Mouse (Mus musculus) hindbrain, embryonic 16.5 days (tissue): ENCODE results near the gene Bmp2k. TPM values are rescaled to one million over a fixed set of nuclear protein-coding genes. Genes with fewer than 3 reads are reported as not detected.

Experiments used
- ATAC-seq: fragments of 200-750 bp; cut with Nextera tagmentation; 2 replicates; pipeline ENCODE4 v1.8.0; 2017; ENCODE audit warnings: moderate TSS enrichment, moderate library complexity
- H3K27ac ChIP-seq: fragments of 300-500 bp; sonication (generic); 2 replicates; pipeline ENCODE4 v1.5.1; 2014; ENCODE audit warnings: low read depth, mild to moderate bottlenecking, control low read depth, low read length, moderate library complexity
- H3K27me3 ChIP-seq: fragments of 300-500 bp; sonication (generic); replicated peaks from 2 replicates; pipeline ENCODE4 v1.6.1; 2014; ENCODE audit warnings: low read length; ENCODE audit not compliant: control insufficient read depth, insufficient read depth
- H3K36me3 ChIP-seq: fragments of 300-500 bp; sonication (generic); 2 replicates; pipeline ENCODE4 v1.6.1; 2014; ENCODE audit warnings: mild to moderate bottlenecking, low read length, moderate library complexity, mixed read lengths; ENCODE audit not compliant: control insufficient read depth, insufficient read depth
- H3K4me1 ChIP-seq: fragments of 300-500 bp; sonication (generic); 2 replicates; pipeline ENCODE4 v1.6.1; 2014; ENCODE audit warnings: low read depth, low read length; ENCODE audit not compliant: control insufficient read depth, insufficient read depth
- H3K4me2 ChIP-seq: fragments of 300-500 bp; sonication (generic); 2 replicates; pipeline ENCODE4 v1.6.1; 2014; ENCODE audit warnings: mild to moderate bottlenecking, low read length, control low read depth, moderate library complexity
- H3K4me3 ChIP-seq: fragments of 300-500 bp; sonication (generic); 2 replicates; pipeline ENCODE4 v1.5.1; 2014; ENCODE audit warnings: mild to moderate bottlenecking, low read length, control low read depth, moderate library complexity
- H3K9ac ChIP-seq: fragments of 300-500 bp; sonication (generic); 2 replicates; pipeline ENCODE4 v1.6.1; 2014; ENCODE audit warnings: low read depth, mild to moderate bottlenecking, control low read depth, low read length, moderate library complexity
- H3K9me3 ChIP-seq: fragments of 300-500 bp; sonication (generic); 2 replicates; pipeline ENCODE4 v1.6.1; 2014; ENCODE audit warnings: mild to moderate bottlenecking, low read length, moderate library complexity; ENCODE audit not compliant: control insufficient read depth
- WGBS: fragments of 180-500 bp; shearing (Covaris S2); extraction: QIAGEN DNeasy Blood & Tissue Kit; methylation state at CpG from one replicate; pipeline ENCODE4 v1.1.7; 2014; 5-methylcytosine and 5-hydroxymethylcytosine counted together
- polyA plus RNA-seq: library from polyadenylated mRNA; unstranded; fragments of >200 nt; fragmentation: Nextera tagmentation; extraction: Ambion mirVana; gene quantifications from 2 replicates; pipeline ENCODE4 v1.2.1, GENCODE M21; 2015

The Bmp2k gene
- polyA plus RNA-seq, 1 experiment from 2014 or later = 7.8 TPM

DNA sequence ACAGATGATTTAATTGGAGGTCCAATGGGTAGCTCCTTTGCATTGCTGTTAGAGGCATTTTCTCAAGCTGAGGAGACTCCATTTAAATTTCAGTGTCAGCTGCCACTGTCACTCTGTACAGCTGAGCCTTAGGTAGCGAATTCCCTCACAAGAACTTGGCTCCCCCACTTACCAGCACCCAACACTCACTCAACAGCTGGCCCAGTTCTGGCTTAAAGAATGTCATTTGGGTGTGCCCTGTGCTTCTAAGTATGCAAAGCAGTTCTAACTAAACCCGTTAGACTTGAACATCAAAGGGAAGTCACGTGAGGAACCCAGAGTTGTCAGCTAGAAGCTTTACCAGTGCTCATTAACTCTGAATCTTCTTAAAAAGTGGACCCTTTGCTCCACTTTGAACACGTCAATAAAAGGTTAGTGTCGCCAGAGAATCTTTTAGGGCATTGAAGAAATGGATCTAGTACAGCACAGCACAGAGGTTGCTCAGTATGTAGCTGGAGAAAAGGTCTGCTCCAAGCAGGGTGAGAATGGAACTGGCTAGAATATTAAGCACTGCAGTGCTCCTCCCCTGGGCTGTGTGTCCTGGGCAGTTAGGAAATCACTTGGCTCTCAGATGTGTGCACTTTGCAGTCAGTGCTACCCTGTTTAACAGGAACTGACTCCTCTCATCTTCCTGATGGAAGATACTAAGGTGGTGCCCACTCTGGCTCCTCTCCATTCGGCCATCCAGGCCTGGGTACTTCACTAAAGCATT, 92.7 kb downstream of the Bmp2k start:
- no peak overlapping the region for H3K9ac ChIP-seq
- H3K27ac ChIP-seq = no peak overlapping the region
- WGBS = 74% methylated on average over 6 of the region's 6 CpGs
- ATAC-seq = no peak
- H3K4me3 ChIP-seq = no peak overlapping the region
- no peaks in the 10 kb centered on the region for H3K4me1 ChIP-seq
- no peaks in the 10 kb centered on the region for H3K9me3 ChIP-seq
- no peak overlapping the region for H3K4me2 ChIP-seq
- H3K27me3 ChIP-seq = no peaks in the 10 kb centered on the region
- peaks cover 13% of the 10 kb centered on the region for H3K36me3 ChIP-seq

DNA sequence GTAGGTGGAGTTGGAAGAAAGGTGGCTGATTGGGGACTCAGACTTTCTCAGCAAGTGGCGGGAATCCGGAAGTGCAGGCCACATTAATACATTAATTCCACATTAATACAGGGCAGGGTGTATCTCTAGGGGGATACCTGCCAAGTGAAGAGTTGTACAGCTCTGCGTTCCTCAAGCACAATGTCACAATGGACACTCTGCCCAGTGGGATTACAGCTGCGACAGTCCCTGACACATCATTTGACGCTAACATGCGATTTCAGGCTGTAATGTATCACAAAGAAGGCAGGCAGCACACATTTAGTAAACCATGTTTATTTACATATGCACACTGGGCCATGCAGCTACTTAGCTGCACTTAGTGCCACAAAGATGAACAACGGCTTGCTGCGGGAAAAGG, 95.5 kb downstream of the Bmp2k start:
- Histone ChIP-seq H3K27ac (no peak overlapping the region), H3K9me3 (no peaks in the 10 kb centered on the region), H3K4me3 (no peak overlapping the region), H3K9ac (no peak overlapping the region), H3K27me3 (no peaks in the 10 kb centered on the region), H3K4me1 (no peaks in the 10 kb centered on the region; the same call in 1 of the 2 replicates), H3K4me2 (no peak overlapping the region), H3K36me3 (peaks cover 2% of the 10 kb centered on the region)
- ATAC-seq = no peak
- 72% methylated on average over 8 of the region's 8 CpGs for WGBS

DNA sequence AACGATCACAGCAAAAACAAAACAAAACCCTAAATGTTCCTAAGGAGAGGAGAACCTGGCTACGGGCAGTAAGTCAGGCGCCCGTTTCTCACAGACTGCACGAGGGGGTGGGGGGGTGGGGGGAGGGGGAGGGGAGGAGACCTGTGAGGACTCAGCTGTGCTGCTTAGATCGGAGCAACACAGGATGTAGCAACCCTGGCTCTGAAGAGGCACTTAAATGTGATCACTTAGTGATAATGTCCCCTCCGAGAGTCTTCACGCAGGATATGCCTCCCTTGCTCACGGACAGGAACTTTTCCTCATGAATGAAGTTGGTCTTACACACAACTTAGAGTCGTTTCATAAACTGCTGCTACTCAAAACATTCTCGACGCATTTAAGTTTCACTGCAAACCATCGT, 97.8 kb downstream of the Bmp2k start:
- Histone ChIP-seq H3K27ac (no peak overlapping the region), H3K4me2 (no peak overlapping the region), H3K4me3 (no peak overlapping the region), H3K36me3 (peaks cover 11% of the 10 kb centered on the region), H3K9ac (no peak overlapping the region), H3K4me1 (no peaks in the 10 kb centered on the region; the same call in 1 of the 2 replicates), H3K9me3 (no peaks in the 10 kb centered on the region), H3K27me3 (no peaks in the 10 kb centered on the region)
- no peak for ATAC-seq
- WGBS = 60% methylated on average over 13 of the region's 13 CpGs

DNA sequence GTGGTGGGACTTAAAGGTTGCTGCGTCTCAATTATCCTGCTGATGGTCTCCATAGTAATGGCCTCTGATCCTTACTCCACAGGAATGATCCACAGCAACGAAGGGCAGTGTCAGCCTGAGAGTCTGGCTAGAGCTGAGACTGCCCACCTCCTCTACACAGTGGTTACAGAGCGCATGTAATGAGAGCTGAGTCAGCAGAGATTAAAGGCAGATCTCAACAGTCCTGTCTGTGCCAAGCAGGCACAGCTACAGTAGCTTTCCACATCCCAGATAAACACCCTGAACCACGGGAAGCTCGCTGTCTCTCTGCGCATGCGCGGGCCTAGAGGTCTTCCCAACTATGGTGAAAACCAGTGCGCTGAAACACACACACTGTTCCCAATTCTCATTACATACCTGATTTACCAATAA, 100.1 kb downstream of the Bmp2k start:
- Histone ChIP-seq H3K27me3 (no peaks in the 10 kb centered on the region), H3K4me2 (no peak overlapping the region), H3K9me3 (no peaks in the 10 kb centered on the region), H3K4me3 (no peak overlapping the region), H3K27ac (no peak overlapping the region), H3K36me3 (peaks cover 18% of the 10 kb centered on the region), H3K9ac (no peak overlapping the region), H3K4me1 (no peaks in the 10 kb centered on the region; the same call in 1 of the 2 replicates)
- 74% methylated on average over 9 of the region's 9 CpGs for WGBS
- ATAC-seq = peak; percentile 70

DNA sequence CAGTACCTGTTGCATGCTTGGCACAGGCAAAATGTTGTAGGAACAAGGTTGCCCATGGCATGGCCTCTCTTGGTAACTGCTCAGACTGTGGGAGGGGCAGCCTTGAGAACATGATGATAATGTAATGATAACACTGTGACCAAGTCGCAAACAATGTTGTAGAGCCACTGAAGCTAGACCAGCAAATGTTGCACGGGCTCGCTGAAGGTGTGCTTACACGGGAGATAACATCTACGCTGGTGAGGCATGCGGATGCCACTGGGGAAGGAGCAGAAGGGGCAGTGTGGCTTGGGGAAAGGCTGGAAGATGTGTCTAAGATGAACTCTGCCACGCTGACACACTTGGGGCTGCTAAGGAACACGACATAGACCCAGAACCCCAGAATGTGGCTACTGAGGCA, 102.5 kb downstream of the Bmp2k start:
- H3K4me3 ChIP-seq = no peak overlapping the region
- H3K27ac ChIP-seq = no peak overlapping the region
- WGBS = 94% methylated on average over 8 of the region's 8 CpGs
- no peaks in the 10 kb centered on the region for H3K9me3 ChIP-seq
- no peaks in the 10 kb centered on the region for H3K27me3 ChIP-seq
- H3K4me2 ChIP-seq = no peak overlapping the region
- no peak overlapping the region for H3K9ac ChIP-seq
- no peaks in the 10 kb centered on the region; the same call in 1 of the 2 replicates for H3K4me1 ChIP-seq
- no peak for ATAC-seq
- H3K36me3 ChIP-seq = peaks cover 20% of the 10 kb centered on the region

DNA sequence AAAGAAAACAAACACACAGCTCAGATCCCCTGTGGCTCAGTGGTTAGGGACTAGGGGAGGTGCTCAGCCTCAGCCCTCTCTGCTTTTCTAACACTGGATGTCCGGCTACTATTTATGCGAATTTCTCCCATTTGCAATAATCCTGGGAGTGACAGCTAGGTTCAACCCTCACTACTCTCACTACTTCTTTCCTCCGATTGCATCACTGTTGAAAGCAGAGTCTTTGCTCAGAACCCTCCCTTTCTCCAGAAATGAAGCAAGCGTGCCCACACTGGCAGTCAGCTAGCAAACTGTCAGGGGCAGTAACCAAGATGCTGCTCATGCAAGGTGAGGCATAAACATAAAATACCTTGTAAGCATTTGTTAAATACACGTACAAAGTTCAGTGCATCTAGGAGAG, 110.8 kb downstream of the Bmp2k start:
- H3K27ac ChIP-seq = no peak overlapping the region
- no peak overlapping the region for H3K9ac ChIP-seq
- no peak for ATAC-seq
- peaks cover 6% of the 10 kb centered on the region for H3K36me3 ChIP-seq
- H3K9me3 ChIP-seq = no peaks in the 10 kb centered on the region
- no peak overlapping the region for H3K4me2 ChIP-seq
- H3K4me3 ChIP-seq = no peak overlapping the region
- WGBS = 83% methylated on average over 5 of the region's 5 CpGs
- peaks cover 16% of the 10 kb centered on the region for H3K4me1 ChIP-seq
- no peaks in the 10 kb centered on the region for H3K27me3 ChIP-seq

DNA sequence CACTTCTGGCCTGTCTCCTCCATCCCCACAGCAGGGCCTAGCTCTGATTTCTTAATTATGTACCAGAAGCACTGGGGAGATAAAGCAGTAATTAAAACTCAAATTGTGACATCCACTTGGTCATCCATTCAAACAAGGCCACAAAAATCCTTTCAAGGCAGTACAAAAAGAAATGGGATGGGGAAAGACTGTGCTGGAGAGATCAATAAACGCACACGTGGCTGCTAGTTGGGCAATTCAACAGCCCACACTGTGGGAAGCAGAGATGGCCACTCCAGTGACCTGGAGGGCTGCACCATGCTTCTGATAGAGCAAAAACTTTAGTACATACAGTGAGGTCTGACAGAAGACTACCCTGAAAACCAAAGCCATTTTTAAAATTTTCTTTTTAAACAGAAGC, 112.6 kb downstream of the Bmp2k start:
- H3K9me3 ChIP-seq = no peaks in the 10 kb centered on the region
- no peak for ATAC-seq
- peaks cover 6% of the 10 kb centered on the region for H3K36me3 ChIP-seq
- no peak overlapping the region for H3K27ac ChIP-seq
- H3K4me1 ChIP-seq = peaks cover 16% of the 10 kb centered on the region
- H3K27me3 ChIP-seq = no peaks in the 10 kb centered on the region
- H3K4me2 ChIP-seq = peak overlapping the region; percentile 71
- H3K4me3 ChIP-seq = peak overlapping the region; percentile 77
- 38% methylated on average over 2 of the region's 2 CpGs for whole genome bisulfite sequencing
- peak overlapping the region; percentile 11; the same call in 1 of the 2 replicates for H3K9ac ChIP-seq

DNA sequence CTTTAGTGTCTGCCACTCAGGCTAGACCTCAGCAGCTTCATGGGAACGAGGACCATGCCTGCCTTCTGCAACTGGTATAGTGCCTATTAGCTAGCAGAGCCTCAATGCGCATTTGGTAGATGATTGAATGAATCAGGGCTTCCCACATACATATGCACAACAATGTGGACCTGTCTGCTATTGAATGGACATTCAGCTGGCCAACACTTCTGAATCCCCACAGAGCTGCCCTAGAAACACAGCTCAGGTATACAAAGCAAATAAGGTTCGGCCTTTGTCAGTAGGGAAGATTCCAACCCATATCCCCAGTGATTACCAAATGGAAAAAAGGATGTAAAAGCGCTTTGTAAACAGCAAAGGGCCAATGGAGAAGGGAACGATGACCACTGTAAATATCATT, 113.2 kb downstream of the Bmp2k start:
- no peak for ATAC-seq
- H3K27ac ChIP-seq = peak overlapping the region; percentile 74

DNA sequence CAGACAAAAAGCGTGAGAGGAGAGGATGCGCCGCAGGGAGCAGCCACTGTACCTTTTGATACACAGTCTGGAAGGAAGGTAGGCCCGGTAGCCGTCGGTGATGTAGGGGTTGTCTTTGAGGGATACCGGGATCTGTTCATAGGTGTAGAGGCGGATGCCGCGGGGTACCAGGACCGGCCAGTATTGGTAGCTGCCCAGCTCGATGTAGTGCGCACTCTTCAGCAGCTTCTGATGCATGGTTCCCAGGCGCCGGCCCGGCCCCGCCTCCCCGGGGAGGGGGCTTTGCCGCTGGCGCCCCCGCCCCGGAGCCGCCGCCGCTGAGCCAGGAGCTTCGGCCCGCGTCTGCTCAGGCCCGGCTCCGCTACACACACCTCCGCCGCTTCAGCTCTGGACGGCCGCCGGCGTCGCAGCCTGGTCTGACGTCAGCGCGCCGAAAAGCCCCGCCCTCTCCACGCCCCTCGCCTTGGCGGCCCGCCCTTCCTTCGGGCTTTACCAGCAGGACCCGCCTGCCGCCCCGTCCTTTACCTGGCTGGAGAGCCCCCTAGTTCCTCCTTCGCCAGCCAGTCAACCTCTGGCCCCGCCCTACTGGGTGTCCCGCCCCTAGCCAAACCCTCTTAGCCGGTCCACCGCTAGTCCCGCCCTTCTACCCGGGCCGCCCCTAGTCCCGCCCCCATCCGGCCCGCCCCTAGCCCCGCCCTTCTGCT, 113.9 kb downstream of the Bmp2k start, which contains the start of gene Paqr3:
TSS of gene Paqr3 (minus strand) at position 390 of the 704 bp plus-strand sequence.
- H3K9me3 ChIP-seq = no peaks in the 10 kb centered on the region
- no peaks in the 10 kb centered on the region for H3K36me3 ChIP-seq
- H3K9ac ChIP-seq = peak within 1 kb of the TSS; percentile 83
- peak within 1 kb of the TSS; percentile 71 for H3K4me2 ChIP-seq
- peak within 1 kb of the TSS; percentile 77 for H3K4me3 ChIP-seq
- WGBS = under 1% methylated on average over 61 of the region's 62 CpGs
- peaks cover 16% of the 10 kb centered on the region for H3K4me1 ChIP-seq
- H3K27ac ChIP-seq = peak within 1 kb of the TSS; percentile 74
- ATAC-seq = peak; percentile 98
- H3K27me3 ChIP-seq = no peaks in the 10 kb centered on the region

More for the DNA sequence above, 113.2 kb downstream of the Bmp2k start:
- H3K9ac ChIP-seq = peak overlapping the region; percentile 83
- 6% methylated on average over 5 of the region's 5 CpGs for WGBS
- no peaks in the 10 kb centered on the region for H3K27me3 ChIP-seq
- peak overlapping the region; percentile 77 for H3K4me3 ChIP-seq
- H3K4me1 ChIP-seq = peaks cover 16% of the 10 kb centered on the region
- peaks cover 3% of the 10 kb centered on the region for H3K36me3 ChIP-seq
- no peaks in the 10 kb centered on the region for H3K9me3 ChIP-seq
- H3K4me2 ChIP-seq = peak overlapping the region; percentile 71
